Mouse (Mus musculus) telencephalon, adult 2 months (tissue): ENCODE results near the gene Strap.

Experiments
- DNase-seq: peaks from one replicate; pipeline ENCODE4 v3.0.0-alpha.2; 2011; ENCODE audit warnings: low read depth, low spot score

The Strap gene

GRCm38 (mm10) chr6:137722220-137722931 is 12.5 kb upstream of the Strap start:
- DNase-seq, result no peak

GRCm38 (mm10) chr6:137723898-137724297 is 11.0 kb upstream of the Strap start:
- DNase-seq, result no peak

DNA sequence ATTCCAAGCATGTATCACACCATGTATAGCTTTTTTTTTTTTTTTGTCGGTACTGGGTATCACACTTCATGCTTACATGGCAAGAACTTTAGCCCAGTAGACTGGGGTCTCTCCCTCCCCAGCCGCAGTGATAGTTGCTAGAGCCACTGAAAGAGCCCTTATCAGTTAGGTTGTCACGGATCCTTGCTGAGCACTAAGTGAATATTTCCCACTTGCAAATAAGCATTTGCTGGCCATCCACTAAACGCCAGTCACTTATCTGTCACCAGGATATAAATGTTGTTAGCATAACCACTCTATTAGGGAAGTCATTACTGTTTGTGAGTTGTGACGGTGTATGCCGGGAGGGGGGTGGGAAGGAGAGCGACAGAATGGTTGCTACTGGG is 425 bp upstream of the Strap start:
- no peak for DNase-seq

DNA sequence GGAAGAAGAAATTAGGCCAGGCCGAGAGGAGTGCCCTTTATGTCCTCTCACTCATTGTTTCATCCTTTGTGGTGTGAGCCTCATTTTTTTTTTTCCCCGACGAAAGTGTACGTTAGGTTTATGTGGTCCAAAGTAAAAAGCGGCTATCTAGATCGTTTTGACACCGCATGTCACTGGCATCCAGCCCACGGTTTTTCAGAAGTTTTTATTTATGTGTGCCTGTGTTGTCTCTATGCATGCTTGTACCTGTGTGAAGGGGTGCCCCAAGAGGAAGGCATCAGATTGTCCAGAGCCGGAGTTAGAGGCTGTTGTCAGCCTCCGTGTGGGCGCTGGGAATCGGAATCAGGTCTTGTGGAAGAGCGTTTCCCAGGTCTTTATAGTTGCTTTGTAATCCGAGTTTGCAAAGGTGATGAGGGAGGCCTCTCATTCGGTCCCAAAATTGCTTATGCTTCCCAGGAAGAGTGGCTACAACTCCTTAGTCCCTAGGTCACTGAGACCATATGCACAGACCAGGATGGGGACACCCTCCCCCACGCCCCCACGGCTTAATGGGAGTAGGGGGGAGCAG is 877 bp downstream of the Strap start:
- DNase-seq, result no peak

- no peak for DNase-seq
These were observed 6.1 kb downstream of the Strap start for GRCm38 (mm10) chr6:137740972-137741371.

GRCm38 (mm10) chr6:137744700-137745099 is 9.8 kb downstream of the Strap start:
- DNase-seq, result no peak

GRCm38 (mm10) chr6:137747174-137747928 is 12.5 kb downstream of the Strap start:
- no peak for DNase-seq

DNA sequence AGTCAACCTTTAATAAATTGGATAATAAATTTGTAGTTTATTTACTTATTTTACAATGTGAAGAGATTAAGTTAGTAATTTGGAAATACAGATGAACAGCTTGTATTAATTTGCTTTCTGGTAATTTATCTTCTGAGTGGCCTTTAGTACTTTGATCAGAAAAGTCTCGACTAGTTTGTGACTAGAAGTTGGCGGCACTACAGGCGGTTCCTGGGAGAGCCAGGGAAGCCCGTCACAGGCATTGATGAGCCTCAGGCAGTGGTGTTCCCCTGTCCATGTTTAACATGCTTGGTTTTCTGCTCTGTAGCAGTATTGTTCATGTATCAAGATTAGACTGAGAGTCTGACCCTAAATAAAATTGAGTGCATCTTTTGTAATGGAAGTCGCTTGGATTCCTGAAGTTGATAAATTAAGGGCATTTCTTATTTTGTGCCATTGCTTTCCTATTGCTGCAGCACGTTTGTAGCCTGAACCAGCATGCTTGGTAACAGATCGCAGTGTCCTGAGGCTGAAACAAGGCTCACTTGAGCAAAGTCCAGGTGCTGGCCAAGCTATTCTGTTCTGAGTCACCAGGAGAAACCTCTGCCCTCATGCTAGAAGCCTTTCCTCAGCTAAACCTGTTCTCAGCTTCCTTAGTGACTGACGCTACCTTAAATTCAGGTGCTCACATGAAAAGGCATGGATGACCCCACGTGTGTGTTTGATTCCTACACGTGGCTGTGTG is 16.8 kb downstream of the Strap start:
- no peak for DNase-seq

DNA sequence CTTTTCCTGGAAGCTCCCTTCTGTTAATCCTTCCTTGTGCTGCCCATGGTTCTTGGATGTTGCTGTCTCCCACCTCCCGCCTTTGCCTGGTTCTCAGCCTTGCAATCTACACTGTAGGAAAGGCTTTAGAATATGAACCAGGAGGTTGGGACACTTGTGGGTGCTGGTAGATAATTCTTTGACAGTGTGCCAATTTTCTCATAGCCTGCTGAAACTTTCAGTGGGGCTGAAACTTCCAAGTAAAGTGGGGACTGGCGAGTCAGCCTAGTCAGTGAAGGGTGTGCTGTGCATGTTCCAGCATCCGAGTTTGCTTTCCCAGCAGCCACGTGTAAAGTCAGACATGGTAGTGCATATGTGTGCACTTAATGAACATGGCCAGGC is 17.4 kb downstream of the Strap start:
- no peak for DNase-seq

GRCm38 (mm10) chr6:137754056-137754856 is 19.4 kb downstream of the Strap start, which contains the start of gene Dera:
TSS of gene Dera (plus strand) at chr6:137754546.
- DNase-seq, result no peak

- no peak for DNase-seq
These were observed 20.0 kb downstream of the Strap start for GRCm38 (mm10) chr6:137754857-137755232.

DNA sequence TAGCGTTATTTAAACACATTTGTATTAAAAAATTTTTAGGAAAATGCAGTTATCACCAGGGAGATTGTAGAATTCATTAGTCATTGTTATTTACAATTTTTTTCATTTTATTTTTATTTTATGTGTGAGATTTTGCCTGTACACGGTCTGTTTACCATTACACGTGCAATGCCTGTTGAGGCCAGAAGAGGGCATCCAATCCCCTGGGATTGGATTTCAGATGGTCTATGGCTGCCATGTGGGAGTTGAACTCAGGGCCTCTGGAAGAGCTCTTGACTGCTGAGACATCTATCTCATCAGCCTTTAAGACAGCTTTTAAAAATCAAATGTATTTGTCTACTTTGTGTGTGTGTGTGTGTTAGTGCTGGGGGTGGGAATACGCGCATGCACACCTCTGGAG is 21.4 kb downstream of the Strap start:
- DNase-seq, result no peak

GRCm38 (mm10) chr6:137757891-137758290 is 23.0 kb downstream of the Strap start:
- DNase-seq, result no peak

GRCm38 (mm10) chr6:137759681-137760080 is 24.8 kb downstream of the Strap start:
- DNase-seq, result no peak

DNA sequence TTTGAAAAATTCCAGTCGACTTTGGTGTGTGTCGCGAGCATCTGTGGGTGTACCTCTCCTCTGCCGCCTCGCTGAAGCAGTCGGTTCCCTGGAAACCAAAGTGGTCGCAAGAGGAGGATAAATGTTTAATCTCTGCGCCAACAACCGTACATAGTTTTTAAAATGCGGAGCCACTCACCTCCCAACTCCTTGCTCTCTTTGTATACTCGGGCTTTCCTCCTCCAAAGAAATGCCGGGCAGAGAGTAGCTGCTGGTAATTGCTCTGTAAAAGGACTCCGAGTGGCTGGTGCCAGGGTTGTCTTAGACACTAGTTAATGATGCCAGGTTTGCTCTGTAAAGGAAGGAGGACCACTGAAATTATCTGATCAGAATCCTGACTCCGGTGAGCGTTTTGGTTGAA is 26.1 kb downstream of the Strap start:
- no peak for DNase-seq

DNA sequence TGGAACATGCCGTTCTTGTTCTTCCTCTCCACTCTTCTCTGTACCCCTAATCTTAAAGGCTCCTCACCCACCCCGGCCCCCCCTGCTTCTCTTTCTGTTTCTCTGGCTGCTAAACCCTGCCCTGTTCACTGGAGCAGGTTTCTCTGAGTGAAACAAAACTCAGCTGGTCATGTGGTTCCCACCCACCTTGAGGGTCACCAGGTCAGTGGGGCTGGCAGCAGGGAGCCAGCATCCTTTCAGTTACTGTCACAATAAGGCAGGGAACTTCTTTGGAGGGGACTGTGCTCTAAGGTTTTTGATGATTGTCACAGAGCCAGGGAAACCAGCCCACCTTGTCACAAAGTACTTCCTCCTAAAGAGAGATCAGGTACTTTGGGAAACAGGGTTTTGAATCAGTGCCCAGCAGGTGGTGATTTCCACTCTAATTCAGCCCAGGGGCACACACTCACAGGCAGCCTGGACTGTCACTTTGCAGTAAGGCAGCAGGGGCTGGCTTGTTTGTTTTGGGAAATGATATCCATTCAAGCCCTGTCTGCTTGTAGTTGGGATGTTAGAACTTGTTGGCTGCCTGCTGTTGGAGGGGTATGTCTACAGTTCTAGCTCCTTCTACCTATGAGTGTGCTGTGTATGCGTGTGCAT is 29.8 kb downstream of the Strap start:
- DNase-seq, result no peak

- no peak for DNase-seq
These were observed 31.3 kb downstream of the Strap start for GRCm38 (mm10) chr6:137766177-137766576.

DNA sequence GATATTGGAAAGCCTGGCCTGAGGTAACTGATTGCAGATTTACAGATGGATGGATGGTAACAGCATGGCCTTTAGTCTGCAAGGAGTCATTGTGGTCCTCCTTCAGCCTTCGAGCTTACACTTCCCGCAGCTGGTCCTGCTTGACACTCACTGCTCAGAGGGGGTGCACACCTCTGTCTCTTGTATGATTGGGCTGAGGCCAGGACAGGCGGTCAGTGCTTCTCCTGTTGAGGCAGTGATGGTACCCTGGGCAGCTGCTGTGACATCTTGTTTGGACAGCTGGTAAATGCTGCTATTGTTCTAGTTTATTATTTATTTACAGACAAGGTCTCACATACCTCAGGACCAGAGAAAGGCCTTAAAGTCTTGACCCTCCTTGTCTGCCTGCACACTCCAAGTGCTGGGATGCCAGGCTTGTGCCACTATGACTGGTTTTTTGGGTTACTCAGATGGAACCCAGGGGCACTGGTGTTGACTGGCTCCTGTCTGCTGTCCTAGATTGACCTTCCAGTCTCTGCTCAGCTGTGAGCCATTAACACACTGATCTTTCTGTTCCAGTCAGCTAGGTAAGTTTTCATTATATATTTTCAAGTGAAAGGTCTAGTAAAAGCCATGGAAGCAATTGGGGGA is 36.9 kb downstream of the Strap start:
- DNase-seq, result no peak

DNA sequence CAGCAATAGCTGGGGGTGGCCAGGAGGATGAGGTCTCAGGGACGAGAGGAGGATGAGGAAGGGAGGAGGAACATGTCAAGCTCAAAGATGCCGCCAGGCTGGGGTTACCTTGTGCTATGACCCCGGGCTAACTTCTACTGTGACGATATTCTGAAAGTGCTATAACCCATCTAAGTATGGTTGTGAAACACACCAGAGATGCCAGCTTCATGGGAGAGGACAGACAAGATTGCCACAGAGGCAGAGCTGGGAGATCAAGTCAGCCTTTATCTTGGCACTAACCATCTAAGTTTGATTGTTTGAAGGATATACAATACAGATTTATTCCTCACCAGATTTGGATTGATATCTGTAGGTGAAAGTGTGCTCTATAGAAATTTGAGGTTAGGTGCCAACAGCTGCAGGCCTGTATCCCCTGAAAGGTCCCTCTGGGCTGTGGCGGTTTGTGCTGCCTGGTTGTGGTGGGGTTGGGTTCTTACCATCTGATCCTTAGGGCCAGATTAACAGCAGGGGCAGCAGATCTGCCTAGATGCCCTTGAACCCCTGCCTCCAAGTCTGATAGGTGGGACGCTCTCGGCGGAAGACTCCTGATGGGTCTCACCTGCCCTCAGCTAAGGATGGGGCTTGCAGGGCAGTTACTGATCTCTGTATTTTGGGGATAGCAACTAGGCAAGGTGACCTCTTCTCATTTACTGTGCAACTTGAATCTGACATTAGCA is 38.2 kb downstream of the Strap start:
- DNase-seq, result no peak

- DNase-seq, result no peak
These were observed 38.8 kb downstream of the Strap start for GRCm38 (mm10) chr6:137773637-137774028.
